Mouse (Mus musculus): ENCODE data around the gene Fam229a. TPM values are rescaled to one million over a fixed set of nuclear protein-coding genes. Genes with fewer than 3 reads are reported as not detected.

The Fam229a gene
- total RNA-seq, 2 experiments from 2014 or later, result not detected

DNA sequence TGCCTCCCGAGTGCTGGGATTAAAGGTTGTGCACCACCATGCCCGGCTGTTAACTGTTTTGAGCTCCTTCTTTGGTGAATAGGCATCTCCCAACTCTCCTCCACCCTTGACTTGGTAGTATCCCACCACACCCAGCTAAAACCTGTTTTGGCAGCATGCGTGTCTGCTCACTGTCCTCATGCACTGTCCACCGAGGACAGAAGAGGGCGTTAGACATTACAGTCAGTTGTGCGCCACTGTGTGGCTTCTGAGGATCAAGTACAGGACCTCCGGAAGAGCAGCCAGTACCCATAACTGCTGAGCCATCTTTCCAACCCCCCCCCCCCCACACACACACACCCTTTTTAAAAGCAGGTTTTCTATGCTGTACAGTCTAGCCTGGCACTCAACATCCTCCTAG lies 3.7 kb downstream of the Fam229a start:
- ATAC-seq (replicated peaks; ENCODE audit: poor library complexity, severe bottlenecking), result no peak

DNA sequence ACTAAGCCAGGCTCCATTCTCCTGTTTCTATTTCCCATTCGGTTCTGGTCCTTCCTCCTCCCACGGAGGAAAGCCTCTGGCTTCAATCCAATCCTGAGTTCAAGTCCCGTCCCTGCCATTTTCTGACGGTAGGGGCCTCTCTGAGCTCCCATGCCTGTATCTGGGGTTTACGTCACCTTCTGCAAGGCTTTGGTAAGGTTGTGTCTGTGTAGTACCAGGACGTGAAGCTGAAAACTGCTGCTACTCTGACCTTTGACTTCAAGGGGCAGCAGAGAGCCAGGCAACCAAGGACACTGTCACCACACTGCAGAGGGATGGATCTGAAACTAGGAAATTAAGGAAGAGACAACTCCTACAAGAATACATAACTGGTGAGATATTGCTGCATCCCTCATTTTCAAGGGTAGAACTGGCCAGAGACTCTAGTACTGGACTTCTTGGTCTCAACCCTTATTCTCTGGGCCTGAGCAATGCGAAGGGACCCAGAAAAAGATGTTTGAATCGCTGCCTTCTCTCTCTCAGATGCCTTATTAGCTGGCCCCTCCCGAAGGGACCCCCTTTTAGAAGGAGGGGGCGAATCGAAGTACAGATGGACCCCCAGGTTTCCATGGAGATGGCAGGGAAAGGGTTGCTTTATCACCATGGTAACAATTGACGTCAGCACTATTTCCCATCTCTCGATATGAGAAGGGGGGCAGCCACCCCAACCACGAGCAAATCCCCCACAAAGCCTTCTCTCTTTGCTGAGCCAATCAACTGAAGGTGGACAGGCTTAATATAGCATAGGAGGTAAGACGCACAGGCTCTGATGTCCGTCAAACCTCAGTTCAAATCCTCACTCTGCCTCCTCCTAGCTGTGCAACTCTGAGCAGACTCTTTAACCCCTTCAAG lies 4.9 kb downstream of the Fam229a start:
- ATAC-seq (replicated peaks; ENCODE audit: poor library complexity, severe bottlenecking), result peak; percentile 61

DNA sequence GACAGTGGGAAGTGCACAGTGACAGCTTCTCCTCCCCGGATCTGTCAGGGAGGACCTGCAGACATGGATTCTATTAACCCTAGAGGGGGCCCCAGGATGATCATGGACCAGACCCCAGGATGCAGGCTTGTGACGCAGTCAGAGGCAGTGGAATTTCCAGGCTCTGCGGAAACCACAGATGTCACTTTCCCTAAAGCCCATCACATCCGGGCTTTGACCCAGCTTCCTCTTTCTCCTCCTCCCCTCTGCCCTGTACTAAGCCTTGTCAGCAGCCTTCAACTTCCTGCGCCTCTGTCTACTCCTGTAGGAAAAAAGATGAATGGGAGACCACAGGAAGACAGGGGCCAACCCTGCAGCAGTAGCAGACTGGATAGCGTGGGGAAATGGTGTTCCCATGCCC lies 5.6 kb downstream of the Fam229a start:
- ATAC-seq (replicated peaks; ENCODE audit: poor library complexity, severe bottlenecking), result peak; percentile 57

GRCm38 (mm10) chr4:129498941-129499340 lies 8.0 kb downstream of the Fam229a start:
- no peak for ATAC-seq (replicated peaks; ENCODE audit: poor library complexity, severe bottlenecking)

- no peak for ATAC-seq (replicated peaks; ENCODE audit: poor library complexity, severe bottlenecking)
These were observed 9.0 kb downstream of the Fam229a start for GRCm38 (mm10) chr4:129500017-129500416.

GRCm38 (mm10) chr4:129500607-129501566 lies 9.9 kb downstream of the Fam229a start:
- ATAC-seq (replicated peaks; ENCODE audit: poor library complexity, severe bottlenecking), result peak; percentile 67

DNA sequence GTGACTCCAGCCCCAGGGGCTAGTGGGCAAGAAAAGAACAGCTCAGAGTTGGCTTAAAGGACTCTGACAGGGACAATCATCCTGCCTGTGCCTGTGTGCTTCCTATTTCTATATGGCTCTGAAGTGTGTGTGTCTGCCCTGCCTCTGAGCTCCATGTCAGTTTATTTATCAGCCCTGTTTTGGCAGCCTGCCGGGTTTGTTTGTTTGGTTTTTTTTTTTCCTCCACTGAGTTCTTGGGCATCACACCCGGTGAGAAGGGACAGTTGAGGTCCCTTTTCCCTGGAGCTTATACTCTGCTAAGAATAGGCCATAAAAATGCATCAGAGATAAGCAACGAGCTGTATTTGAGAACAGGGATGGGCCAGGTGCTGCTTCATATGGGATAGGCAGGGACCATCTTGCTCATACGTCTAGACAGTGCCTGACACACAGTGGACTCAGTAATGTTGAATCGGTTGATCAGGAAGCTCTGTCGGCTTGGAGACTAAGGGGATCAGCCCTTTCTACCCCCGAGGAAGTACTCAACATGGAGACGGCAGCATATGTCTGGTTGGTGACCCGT lies 11.4 kb downstream of the Fam229a start:
- ATAC-seq (replicated peaks; ENCODE audit: poor library complexity, severe bottlenecking), result no peak

DNA sequence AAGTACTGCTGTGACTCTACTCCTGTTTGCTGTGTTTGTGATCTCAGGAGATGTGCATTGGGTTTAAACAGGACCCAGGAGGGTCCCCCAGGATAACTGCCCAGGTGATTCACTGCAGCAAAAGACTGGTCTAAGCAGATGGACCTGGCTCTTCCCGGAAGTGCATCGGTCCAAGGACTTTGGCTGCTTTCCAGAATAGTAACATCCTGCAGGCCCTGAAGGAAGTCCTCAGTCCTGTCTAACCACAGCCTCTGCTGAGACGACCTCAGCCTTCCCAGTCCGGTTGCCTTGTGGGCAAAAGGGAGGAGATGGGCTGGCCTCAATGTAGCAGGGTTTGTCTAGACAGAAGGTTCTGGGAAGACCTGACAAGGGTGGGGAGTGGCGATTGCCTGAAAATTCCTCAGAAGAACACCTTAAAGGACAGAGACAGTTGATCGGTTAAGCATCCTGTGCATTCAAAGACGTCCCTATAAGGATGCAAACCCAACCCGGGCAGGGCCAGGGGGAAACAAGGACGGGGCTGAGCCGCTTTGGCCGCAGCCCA lies 12.0 kb downstream of the Fam229a start:
- no peak; the same call in 1 of the 2 replicates for ATAC-seq (replicated peaks; ENCODE audit: poor library complexity, severe bottlenecking)

DNA sequence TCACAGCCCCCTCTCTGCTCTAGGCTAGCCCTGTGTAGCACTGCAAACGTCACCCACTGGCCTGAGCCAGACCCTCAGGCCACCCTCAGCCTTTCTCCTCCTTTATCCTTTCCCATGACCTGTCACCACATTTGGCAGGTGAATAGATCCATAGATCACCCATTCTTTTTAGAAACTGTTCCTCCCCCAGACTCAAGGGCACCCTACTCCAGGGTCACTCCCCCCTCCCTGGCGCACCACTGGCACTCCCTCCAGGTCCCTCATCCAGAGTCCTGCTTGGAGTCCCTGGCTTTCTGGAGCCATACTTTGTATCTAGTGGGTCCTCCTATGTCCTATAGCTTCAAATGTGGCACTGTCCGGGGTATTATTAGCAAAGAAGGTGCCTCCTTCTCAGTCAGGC lies 14.5 kb downstream of the Fam229a start:
- no peak for ATAC-seq (replicated peaks; ENCODE audit: poor library complexity, severe bottlenecking)

- peak; percentile 68 for ATAC-seq (replicated peaks; ENCODE audit: poor library complexity, severe bottlenecking)
These were observed 16.6 kb downstream of the Fam229a start for GRCm38 (mm10) chr4:129507434-129508236.

DNA sequence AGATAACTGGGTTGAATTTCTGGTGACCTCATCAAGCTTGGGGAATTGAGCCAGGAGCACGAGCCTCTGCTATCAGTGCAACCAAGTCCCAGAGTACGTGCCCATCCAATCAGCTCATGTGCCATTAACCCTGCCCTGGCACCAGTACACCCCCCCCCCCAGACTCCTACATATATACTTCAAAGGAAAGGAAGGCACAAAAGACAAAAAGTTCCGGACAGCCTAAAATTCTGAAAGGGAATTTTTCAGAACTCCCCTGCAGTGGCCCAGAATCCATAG lies 17.2 kb downstream of the Fam229a start:
- no peak for ATAC-seq (replicated peaks; ENCODE audit: poor library complexity, severe bottlenecking)

DNA sequence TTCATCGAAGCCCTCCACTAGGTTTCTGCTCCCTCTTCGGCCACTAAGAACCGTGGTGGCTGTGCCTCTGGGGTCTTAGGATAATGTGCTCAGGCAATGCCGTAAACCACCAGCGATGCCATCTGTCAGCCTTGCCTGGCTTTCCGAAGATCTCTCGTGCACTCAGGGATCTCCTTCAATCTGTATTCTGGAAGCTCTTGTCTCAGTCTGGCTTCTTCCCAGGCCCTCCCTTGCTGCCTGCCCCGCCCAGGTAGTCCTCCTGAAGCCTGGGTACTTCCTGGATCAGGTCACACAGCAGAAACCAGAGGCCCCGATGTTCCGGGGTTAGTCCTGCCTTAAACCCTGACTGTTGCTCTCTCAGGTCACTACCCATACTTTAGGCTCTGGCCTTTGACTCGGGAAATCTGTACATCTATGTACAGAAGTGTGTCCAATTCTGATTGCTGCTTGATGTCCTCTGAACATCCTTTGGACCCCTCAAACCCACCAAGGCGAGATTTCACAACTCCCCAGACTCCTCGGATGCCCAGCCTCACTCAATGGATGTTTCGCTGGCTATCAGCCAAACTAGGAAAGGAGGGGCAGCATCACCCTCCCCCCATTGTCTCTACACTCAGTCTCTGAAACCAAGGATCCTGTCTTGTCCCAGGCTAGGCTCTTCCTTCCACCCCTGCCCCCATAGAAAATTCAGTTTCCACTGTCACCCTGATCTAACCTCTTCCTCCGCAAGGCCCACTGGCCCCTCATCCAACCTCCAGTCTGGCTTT lies 18.0 kb downstream of the Fam229a start:
- ATAC-seq (replicated peaks; ENCODE audit: poor library complexity, severe bottlenecking), result no peak

DNA sequence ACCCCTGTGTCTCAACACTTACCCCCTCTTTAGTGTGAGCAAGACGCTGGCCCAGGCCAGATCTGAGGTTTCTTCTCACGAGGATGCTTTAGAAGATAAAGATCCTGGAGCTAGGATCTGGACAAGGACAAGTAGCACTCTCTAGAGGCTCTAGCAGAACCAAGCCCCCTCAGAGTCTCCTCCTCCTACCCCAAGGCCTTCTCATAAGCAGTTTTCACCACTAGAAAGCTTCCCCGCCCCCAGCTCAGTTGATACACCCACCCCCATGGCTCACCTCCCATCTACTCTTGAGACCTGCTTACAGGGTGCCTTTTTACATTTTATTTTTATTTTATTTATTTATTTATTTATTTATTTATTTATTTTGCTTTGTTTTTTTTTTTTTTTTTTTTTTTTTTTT lies 18.7 kb downstream of the Fam229a start:
- ATAC-seq (replicated peaks; ENCODE audit: poor library complexity, severe bottlenecking), result no peak

DNA sequence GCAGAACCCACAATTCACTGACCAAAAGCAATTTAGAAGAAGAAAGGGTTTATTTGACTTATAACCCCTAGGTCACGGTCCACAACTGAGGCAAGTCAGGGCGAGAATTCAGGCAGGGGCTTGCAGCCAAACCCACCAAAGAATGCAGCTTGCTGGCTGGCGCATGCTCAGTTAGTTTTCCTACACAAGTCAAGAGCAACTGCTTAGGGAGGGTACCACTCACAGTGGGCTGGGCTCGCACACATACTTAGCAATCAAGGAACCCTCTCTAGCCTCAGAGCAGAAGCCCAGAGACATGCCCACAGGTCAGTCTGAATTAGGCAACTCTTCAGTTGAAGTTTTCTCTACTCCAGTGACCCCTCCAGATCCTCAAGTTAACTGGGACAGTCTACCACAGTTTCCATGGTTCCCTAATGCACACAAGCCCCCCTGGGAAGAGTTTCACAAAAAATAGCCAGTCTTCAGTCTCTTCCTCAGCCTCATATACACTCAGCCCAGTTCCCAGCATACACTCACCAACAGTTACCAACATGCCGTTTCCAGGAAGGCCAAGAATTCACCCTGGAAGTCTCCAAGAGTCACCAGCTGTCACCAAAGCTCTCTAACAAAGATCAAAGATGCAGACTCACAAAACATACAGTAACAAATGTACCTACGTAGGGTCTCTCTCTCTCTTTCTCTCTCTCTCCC lies 19.9 kb downstream of the Fam229a start:
- ATAC-seq (replicated peaks; ENCODE audit: poor library complexity, severe bottlenecking), result no peak

- ATAC-seq (replicated peaks; ENCODE audit: poor library complexity, severe bottlenecking), result no peak
These were observed 20.6 kb downstream of the Fam229a start for GRCm38 (mm10) chr4:129511413-129512096.

- peak; percentile 77 for ATAC-seq (replicated peaks; ENCODE audit: poor library complexity, severe bottlenecking)
These were observed 22.2 kb downstream of the Fam229a start, which contains the start of gene Marcksl1 for GRCm38 (mm10) chr4:129513086-129513767. Marcksl1 (plus strand) TSS chr4:129513581.

DNA sequence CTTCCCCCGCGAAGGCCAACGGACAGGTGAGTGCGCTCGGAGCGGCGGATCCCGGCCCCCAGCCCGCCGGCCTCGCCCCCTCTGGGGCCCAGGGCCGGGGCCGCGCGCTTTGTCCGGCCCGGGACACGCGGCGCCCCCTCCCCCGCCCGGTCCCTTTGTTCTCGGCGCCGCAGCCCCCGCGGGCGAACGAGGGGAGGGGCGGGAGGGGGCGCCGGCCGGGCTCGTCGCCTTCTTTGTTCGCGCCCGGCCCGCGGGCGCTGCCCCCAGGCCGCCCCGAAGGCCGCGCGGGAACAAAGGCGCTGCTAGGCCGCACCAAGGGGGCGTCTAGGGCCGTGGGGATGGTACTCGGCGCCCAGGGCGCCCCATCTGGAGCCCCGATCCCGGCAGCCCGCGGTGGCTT lies 22.9 kb downstream of the Fam229a start:
- no peak for ATAC-seq (replicated peaks; ENCODE audit: poor library complexity, severe bottlenecking)

All from granulocyte monocyte progenitor cell, adult 5-6 weeks (primary cell).